Mouse (Mus musculus) kidney, adult 2 months (tissue): Measurements from ENCODE around the gene Lmbrd1.

ENCODE experiments used
- CTCF ChIP-seq: fragments of 200-500 bp; conservative IDR thresholded peaks from 2 replicates; pipeline ENCODE4 v1.5.1; 2011; ENCODE audit warnings: low read depth, mild to moderate bottlenecking, control low read depth, low read length, moderate library complexity, mixed read lengths; ENCODE audit not compliant: insufficient read depth, insufficient read length
- POLR2A ChIP-seq: fragments of 200-500 bp; IDR thresholded peaks from one replicate; pipeline ENCODE4 v1.6.1; 2011; ENCODE audit warnings: low read depth, low read length, control low read depth

DNA sequence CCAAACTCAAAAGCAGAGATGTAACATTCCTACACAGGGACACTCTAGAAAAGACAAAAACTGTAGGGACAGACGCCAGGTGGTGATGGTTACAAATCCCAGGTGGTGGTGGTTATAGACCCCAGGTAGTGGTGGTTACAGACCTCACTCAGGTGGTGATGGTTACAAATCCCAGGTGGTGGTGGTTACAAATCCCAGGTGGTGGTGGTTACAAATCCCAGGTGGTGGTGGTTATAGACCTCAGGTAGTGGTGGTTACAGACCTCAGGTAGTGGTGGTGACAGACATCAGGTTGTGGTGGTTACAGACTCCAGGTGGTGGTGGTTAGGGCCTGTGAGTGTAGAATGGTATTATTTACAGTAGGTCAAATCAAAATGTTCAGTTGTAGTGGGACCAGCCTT, 5.5 kb downstream of the Lmbrd1 start:
- no peak for TF ChIP-seq CTCF
- no peak for TF ChIP-seq POLR2A
